Mouse (Mus musculus) E14TG2a.4 (cell line): ENCODE results near the gene Per1.

Source experiments
- CTCF ChIP-seq: conservative IDR thresholded peaks from 2 replicates; pipeline ENCODE4 v1.5.1; 2014; ENCODE audit warnings: low read length
- NANOG ChIP-seq: IDR thresholded peaks from 2 replicates; pipeline ENCODE4 v1.6.1; 2014; ENCODE audit warnings: borderline replicate concordance, low read length, mixed read lengths
- POU5F1 ChIP-seq: IDR thresholded peaks from 2 replicates; pipeline ENCODE4 v1.6.1; 2014; ENCODE audit warnings: low read length, borderline replicate concordance

GRCm38 (mm10) chr11:69101604-69102402, 6.8 kb downstream of the Per1 start:
- no peak for TF ChIP-seq CTCF
- no peak for TF ChIP-seq NANOG
- TF ChIP-seq POU5F1, result no peak
